Mouse (Mus musculus) lung, adult 2 months (tissue): ENCODE data around the gene Tgfa. TPM values are rescaled to one million over a fixed set of nuclear protein-coding genes. Genes with fewer than 3 reads are reported as not detected.

Source experiments
- DNase-seq: peaks from one replicate; pipeline ENCODE4 v3.0.0; 2022
- H3K4me1 ChIP-seq: fragments of 200-500 bp; 2 replicates; pipeline ENCODE4 v1.6.1; 2011; ENCODE audit warnings: low read length; ENCODE audit not compliant: control insufficient read depth, insufficient read depth
- H3K4me3 ChIP-seq: fragments of 200-500 bp; replicated peaks from 2 replicates; pipeline ENCODE3; 2011; ENCODE audit warnings: low read depth, mild to moderate bottlenecking, control low read depth, low read length; ENCODE audit errors: extremely low read depth
- CTCF ChIP-seq: fragments of 200-500 bp; IDR thresholded peaks from 2 replicates; pipeline ENCODE4 v1.5.1; 2011; ENCODE audit warnings: mild to moderate bottlenecking, low read length, control low read depth; ENCODE audit not compliant: insufficient read depth
- POLR2A ChIP-seq: fragments of 200-500 bp; IDR thresholded peaks from 2 replicates; pipeline ENCODE4 v1.6.1; 2011; ENCODE audit warnings: low read depth, mild to moderate bottlenecking, control low read depth, low read length, borderline replicate concordance; ENCODE audit errors: extremely low read depth
- WGBS: fragments of 180-500 bp; shearing (Covaris S2); methylation state at CpG from one replicate; pipeline ENCODE4 v1.1.7; 2018; 5-methylcytosine and 5-hydroxymethylcytosine counted together
- polyA plus RNA-seq: library from polyadenylated mRNA; depleted of rRNA; stranded (reverse); fragments of >200 nt; gene quantifications from 2 replicates; pipeline ENCODE4 v1.2.3, GENCODE M21; 2012

Tgfa gene
- polyA plus RNA-seq, 1 experiment, result 8.2 TPM

DNA sequence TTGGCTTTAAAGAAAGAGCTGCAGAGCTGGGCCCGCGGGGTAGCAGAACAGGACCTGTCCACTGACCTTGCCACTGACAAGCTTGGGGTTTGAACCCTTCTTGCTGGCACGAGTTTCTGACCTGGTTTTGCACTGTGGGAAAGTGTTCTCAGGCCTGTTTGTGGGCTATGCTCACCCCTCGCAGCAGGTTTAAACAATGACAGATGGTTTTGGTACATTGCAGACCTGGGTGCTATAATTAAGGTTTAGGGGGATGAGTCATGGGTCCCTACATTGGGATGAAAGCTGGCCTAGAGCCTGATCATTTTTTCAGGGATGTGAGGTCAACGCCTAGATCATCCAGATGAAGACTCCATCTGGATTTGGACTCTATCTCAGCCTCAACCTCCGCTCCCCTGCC lies 11.0 kb downstream of the Tgfa start:
- TF ChIP-seq CTCF, result no peak
- no peak for TF ChIP-seq POLR2A
- Histone ChIP-seq H3K4me3 (no peak overlapping the region), H3K4me1 (0 out of 2 replicates have a peak, but pooled peaks cover 2% of the 10 kb centered on the region)
- whole genome bisulfite sequencing, result 88% methylated on average over 6 of the region's 6 CpGs
- no peak for DNase-seq

DNA sequence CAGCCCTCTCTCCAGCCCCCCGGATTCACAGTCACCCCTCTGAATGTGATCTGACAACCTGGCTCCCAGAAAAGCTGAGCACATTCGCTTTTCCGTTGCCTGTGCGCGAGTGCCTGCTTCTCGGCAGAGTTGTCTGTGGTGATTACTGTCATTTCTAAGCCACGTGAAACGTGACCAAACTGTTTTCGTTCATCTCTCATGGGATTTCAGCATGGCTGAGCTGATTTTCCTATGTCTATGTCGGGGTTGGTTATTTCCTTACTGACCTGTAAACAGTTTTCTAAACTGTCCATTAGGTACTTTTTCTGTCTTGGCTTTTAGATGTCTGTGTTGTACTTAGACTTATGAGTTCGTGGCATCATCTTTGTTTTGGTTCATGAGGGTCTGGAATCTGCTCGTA lies 12.0 kb downstream of the Tgfa start:
- WGBS, result 76% methylated on average over 12 of the region's 12 CpGs
- 0 out of 2 replicates have a peak, but pooled peaks cover 2% of the 10 kb centered on the region for H3K4me1 ChIP-seq
- no peak overlapping the region for H3K4me3 ChIP-seq
- DNase-seq, result no peak
- no peak for TF ChIP-seq POLR2A
- no peak for TF ChIP-seq CTCF

DNA sequence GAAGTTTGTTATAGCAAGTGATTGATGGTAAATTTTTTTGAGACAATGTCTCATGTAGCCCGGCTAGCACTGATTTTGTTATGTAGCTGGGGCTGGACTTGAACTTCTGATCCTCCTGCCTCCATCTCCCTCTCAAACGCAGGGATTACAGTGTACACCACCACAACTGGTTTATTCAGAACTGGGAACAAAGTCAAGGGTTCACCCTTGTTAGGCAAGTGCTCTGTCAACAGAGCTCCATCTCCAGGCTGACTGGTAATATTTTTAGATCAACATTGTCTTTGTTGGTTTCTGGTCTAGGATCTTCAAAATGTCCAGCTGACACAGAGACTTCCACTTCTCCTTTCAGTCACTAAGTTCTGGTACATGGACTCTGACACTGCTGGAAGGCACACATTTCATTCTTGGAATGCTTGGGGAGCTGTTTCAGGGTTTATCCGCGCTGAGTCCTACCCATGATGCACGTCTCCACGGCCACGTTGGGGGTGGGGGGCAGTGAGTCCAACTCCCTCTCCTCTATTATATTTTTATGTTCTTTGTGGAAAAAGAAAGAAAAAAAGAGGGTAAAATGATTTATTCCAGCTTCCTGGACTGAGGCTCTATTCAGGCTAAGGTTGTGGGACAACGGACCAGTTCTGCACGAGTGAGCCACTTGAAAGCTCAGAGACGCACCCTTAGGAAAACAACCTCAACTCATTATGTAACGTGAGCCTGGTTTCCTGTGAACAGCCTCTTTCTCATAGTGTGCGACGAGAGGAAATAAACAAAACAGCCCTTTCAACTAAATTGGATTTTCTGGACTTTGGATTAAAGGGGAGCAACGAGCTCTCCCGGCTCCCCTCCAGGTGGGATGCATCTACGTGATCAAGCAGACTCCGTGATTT lies 14.4 kb downstream of the Tgfa start:
- no peak for DNase-seq
- peak overlapping the region; percentile 12 for H3K4me3 ChIP-seq
- WGBS, result 28% methylated on average over 17 of the region's 17 CpGs
- TF ChIP-seq POLR2A (no peak), CTCF (no peak)
- 0 out of 2 replicates have a peak, but pooled peaks cover 2% of the 10 kb centered on the region for H3K4me1 ChIP-seq

DNA sequence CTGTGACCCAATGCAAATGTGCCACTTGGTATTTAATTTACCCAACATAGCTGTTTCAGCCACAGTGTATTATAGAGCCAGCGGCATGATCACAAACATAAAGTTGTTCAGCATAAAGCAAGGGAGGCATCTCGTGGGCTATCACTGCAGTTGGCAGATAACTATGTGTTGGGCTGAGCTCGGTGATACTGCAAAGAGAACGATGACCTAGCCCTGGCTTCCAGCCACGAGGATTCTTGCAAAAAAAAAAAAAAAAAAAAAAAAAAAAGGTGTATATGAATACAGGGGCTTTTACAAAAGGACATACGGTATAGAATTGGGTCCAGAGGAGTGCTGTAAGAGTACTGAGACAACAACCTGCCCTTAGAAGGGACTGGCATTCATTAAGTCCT lies 15.0 kb downstream of the Tgfa start:
- H3K4me3 ChIP-seq, result no peak overlapping the region
- TF ChIP-seq POLR2A (no peak), CTCF (no peak)
- no peak for DNase-seq
- H3K4me1 ChIP-seq, result 0 out of 2 replicates have a peak, but pooled peaks cover 2% of the 10 kb centered on the region
- 44% methylated on average over 6 of the region's 6 CpGs for WGBS

DNA sequence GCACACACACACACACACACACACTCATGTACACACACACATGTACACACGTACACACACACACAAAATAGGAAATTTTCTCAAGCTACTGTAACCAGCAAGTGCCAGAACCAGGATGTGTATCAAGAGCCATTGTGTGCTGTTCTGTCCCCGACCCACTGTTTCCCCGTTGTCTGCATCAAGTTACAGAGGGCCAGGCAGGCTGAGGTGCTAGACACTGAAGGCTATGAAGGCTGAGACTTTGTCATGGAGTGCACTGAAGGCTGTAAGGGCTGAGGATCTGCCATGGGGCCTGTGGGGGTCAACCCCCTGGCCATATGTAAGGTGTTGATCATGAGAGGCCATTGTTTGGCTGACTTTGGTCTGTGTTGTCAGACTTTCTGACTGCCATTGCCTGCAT lies 15.6 kb downstream of the Tgfa start:
- H3K4me3 ChIP-seq, result no peak overlapping the region
- 0 out of 2 replicates have a peak, but pooled peaks cover 2% of the 10 kb centered on the region for H3K4me1 ChIP-seq
- TF ChIP-seq CTCF, result no peak
- no peak for TF ChIP-seq POLR2A
- DNase-seq, result no peak
- WGBS, result 66% methylated on average over 3 of the region's 3 CpGs

DNA sequence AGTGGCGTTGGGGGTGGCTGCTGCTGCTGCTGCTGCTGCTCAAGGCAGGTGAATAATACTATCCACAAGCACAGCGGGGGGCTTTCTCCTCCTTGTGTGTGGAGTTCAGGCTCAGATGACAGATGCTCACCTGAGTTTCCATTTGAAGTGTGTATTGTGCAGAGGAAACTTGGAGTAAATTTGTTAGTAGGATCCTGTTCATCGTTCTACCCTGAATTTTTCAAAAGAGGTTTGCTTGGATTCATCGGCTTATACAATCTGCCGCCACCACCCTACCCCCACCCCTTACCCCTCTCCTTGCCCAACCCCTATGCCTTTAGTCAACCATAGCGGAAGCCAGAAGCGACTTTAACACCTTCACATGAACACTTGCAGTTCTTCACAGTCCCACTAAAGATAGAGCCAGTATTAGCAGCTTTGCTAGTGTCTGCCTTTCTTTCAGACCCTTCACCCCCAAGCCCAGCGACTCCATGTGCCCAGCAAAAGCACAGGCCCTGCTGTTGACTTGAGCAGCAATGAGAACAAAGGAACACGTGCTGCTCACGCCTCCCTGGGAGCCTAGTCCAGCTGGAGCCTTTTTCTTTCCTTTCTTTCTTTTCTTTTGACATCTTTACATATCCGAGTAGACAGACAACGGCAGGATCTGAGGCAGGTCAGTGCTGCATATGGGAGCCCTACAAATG lies 16.2 kb downstream of the Tgfa start:
- TF ChIP-seq CTCF (no peak), POLR2A (no peak)
- no peak for DNase-seq
- Histone ChIP-seq H3K4me3 (no peak overlapping the region), H3K4me1 (0 out of 2 replicates have a peak, but pooled peaks cover 2% of the 10 kb centered on the region)
- WGBS, result 76% methylated on average over 12 of the region's 12 CpGs

DNA sequence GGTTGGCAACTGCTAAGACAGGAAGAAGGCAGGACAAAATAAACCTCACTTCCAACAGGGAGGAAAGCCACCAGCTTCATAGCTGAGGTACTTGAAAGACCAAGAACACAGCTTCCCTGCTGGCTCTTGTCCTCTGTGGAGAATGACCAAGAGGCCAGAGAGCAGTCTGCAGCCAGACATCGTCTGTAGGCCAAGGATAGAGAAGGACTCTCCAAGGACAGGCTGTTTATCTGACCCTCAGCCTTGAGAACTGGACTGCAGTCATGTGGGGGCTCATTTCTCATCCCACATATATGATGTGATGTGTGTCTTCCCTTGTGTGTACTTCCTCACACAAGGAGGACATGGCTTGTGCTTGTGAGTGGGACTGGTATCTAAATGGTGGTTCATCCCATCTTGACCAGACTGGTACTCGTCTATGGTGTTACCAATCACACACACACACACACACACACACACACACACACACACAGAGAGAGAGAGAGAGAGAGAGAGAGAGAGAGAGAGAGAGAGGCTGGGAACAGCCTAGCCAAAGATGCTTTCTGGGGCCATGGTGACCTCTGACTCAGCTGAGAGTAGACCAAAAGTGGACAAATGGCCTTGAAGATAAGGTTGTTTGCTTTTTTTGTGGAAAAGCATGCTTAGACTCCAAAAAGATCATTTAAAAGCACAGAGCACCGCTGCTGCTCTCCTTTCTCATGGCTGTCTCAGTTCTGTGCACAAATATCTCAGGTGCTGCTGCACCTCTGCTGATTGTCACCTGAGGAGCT lies 18.0 kb downstream of the Tgfa start:
- TF ChIP-seq POLR2A, result no peak
- TF ChIP-seq CTCF, result no peak
- 51% methylated on average over 3 of the region's 3 CpGs for WGBS
- Histone ChIP-seq H3K4me1 (0 out of 2 replicates have a peak, but pooled peaks cover 2% of the 10 kb centered on the region), H3K4me3 (no peak overlapping the region)
- DNase-seq, result no peak

DNA sequence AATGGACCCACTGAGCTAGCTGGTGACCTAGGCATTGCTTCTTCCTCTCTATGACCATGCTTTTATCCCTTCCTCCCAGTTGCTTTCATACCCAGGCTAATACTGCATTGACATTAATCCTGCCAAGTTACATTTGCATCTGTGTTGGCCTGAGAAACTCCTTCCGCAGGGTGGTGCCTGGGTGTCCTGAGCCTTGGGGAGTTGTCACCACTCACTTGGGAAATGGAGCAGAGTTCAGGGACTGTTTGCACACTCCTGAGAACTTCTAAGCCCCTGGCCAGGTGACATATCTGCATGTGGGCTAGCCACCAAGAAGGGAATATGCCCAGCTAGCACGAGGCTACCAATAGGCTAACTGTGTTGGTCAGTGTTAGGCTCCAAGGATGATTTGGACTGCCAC lies 23.0 kb downstream of the Tgfa start:
- DNase-seq, result no peak
- no peak overlapping the region for H3K4me3 ChIP-seq
- TF ChIP-seq POLR2A (no peak), CTCF (no peak)
- peaks cover 4% of the 10 kb centered on the region for H3K4me1 ChIP-seq
- 82% methylated on average over 2 of the region's 2 CpGs for WGBS

DNA sequence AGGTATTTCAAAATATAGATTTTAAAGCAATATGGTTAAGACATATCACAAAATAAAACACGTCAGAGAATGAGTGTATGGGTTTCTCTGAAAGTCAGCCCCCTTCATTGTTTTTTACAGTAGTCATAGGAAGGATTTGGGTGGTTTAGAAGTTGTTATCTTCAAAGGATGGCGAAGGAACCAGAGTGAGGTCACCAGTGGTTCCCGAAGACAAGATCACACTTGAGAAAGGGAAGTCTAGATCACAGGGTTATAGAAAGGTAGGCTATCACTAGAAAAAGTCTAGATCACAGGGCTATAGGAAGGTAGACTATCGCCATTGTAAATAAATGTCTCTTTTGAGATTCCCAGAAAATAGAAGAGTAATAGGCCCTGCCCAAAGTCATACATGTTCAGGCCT lies 23.7 kb downstream of the Tgfa start:
- no peak overlapping the region for H3K4me3 ChIP-seq
- no peak for TF ChIP-seq CTCF
- TF ChIP-seq POLR2A, result no peak
- DNase-seq, result no peak
- H3K4me1 ChIP-seq, result peaks cover 4% of the 10 kb centered on the region
- WGBS, result 81% methylated on average over 4 of the region's 4 CpGs

DNA sequence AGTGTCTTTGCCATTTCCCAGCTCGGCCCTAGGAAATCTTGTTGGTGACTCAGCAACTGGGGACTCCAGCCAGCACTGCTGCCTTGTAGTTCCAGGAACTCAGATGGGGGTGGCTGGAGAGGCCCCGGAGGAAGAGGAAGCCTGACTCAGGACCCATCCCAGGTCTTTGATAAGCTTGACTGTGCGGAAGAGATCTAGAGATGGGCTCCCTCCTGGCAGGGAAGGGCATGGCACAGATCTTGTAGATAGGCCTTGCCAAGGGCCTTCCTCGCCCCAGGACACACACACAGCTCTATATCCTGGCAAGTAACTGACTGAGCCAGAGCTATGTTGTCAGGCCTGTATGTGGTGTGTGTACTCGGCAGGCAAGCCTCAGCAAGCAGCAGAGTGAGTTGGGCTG lies 24.5 kb downstream of the Tgfa start:
- TF ChIP-seq POLR2A, result no peak
- TF ChIP-seq CTCF, result no peak
- Histone ChIP-seq H3K4me1 (peaks cover 4% of the 10 kb centered on the region), H3K4me3 (no peak overlapping the region)
- no peak for DNase-seq
- WGBS, result 28% methylated on average over 5 of the region's 5 CpGs
